In genomic region chr2:152847815-152848302, GRCm38 (mm10) we compare ENCODE assay signal across 7 mouse cellular contexts. TPM values are rescaled to one million over a fixed set of nuclear protein-coding genes. Genes with fewer than 3 reads are reported as not detected.
DNase-seq lines count a peak whose midpoint lies in the region; ATAC-seq lines count a peak whose summit lies in the region.

Gene Tpx2 (plus strand): TSS chr2:152847964.

- intact Hi-C loops in left cerebral cortex, postnatal 36 days (cut with DNase I), result no loop called here

- H3K4me3 ChIP-seq in intestine, embryonic 16.5 days (ENCODE audit: low read length), result peak within 1 kb of the TSS; percentile 85
- peak within 1 kb of the TSS; percentile 81 for H3K4me3 ChIP-seq in midbrain, embryonic 11.5 days (ENCODE audit: low read depth, low read length)

- H3K4me2 ChIP-seq in intestine, embryonic 16.5 days (ENCODE audit: low read depth, low read length), result peak within 1 kb of the TSS; percentile 62
- peak within 1 kb of the TSS; percentile 60 for H3K4me2 ChIP-seq in midbrain, embryonic 11.5 days

- peaks cover 2% of the 10 kb centered on the region; the same call in 1 of the 2 replicates for H3K36me3 ChIP-seq in intestine, embryonic 16.5 days (ENCODE audit: control insufficient read depth, insufficient read depth, low read length)
- H3K36me3 ChIP-seq in midbrain, embryonic 11.5 days (ENCODE audit: control insufficient read depth, insufficient read depth, low read length), result peaks cover 4% of the 10 kb centered on the region; the same call in 1 of the 2 replicates

- peak; percentile 99 for ATAC-seq in intestine, embryonic 16.5 days
- peak; percentile 99 for ATAC-seq in midbrain, embryonic 11.5 days (ENCODE audit: low FRiP score)

- no peaks in the 10 kb centered on the region for H3K27me3 ChIP-seq in intestine, embryonic 16.5 days (replicated peaks; ENCODE audit: control insufficient read depth, insufficient read depth, low read length)
- H3K27me3 ChIP-seq in midbrain, embryonic 11.5 days (ENCODE audit: control insufficient read depth, insufficient read depth, low read length), result no peaks in the 10 kb centered on the region

- peak; percentile 97 for DNase-seq in adrenal gland, adult 8-10 months
- DNase-seq in embryo, embryonic 9.5 days (ENCODE audit: extremely low spot score), result peak; percentile 99
- DNase-seq in gastrocnemius, postnatal 4 days (ENCODE audit: low spot score in 2 of 2), result peak; percentile 91 to 97
- peak; percentile 95 to 98 for DNase-seq in left cerebral cortex, postnatal 36 days (ENCODE audit: low spot score in 2 of 2)
- DNase-seq in midbrain, embryonic 11.5 days (ENCODE audit: low spot score, missing footprints), result peak; percentile 99
- peak; percentile 96 for DNase-seq in skeletal muscle tissue, adult 2 months (ENCODE audit: low read depth, low spot score)

- H3K27ac ChIP-seq in intestine, embryonic 16.5 days (ENCODE audit: low read length), result peak within 1 kb of the TSS; percentile 89
- H3K27ac ChIP-seq in midbrain, embryonic 11.5 days (ENCODE audit: low read depth, low read length), result peak within 1 kb of the TSS; percentile 55; the same call in 1 of the 2 replicates

- no peaks in the 10 kb centered on the region for H3K9me3 ChIP-seq in intestine, embryonic 16.5 days (ENCODE audit: control insufficient read depth, low read length)
- H3K9me3 ChIP-seq in midbrain, embryonic 11.5 days (ENCODE audit: control insufficient read depth, low read length), result no peaks in the 10 kb centered on the region

- peak within 1 kb of the TSS; percentile 81 for H3K9ac ChIP-seq in intestine, embryonic 16.5 days (ENCODE audit: low read depth, low read length)
- peak within 1 kb of the TSS; percentile 77 for H3K9ac ChIP-seq in midbrain, embryonic 11.5 days (ENCODE audit: low read length)

- under 1% methylated on average over 34 of the region's 34 CpGs for WGBS in intestine, embryonic 16.5 days
- under 1% methylated on average over 34 of the region's 34 CpGs for WGBS in midbrain, embryonic 11.5 days

- H3K4me1 ChIP-seq in intestine, embryonic 16.5 days (ENCODE audit: control insufficient read depth, insufficient read depth, low read length), result peaks cover 13% of the 10 kb centered on the region
- peaks cover 14% of the 10 kb centered on the region for H3K4me1 ChIP-seq in midbrain, embryonic 11.5 days (ENCODE audit: control insufficient read depth, insufficient read depth, low read length)

RNA-seq across cellular contexts. Expression of gene Tpx2, which starts in this region (rescaled TPM):
- total RNA-seq in adrenal gland, adult 8-10 months (2022), result 1 to 10 TPM; 1.9 to 2.1 (median 1.9) TPM
- total RNA-seq in gastrocnemius, postnatal 4 days (2021), result 10 to 100 TPM; 22.2 to 24.0 TPM
- 45.7 and 51.5 TPM in 2 replicates for polyA plus RNA-seq in intestine, embryonic 16.5 days (2015; fragmentation: Nextera tagmentation; extraction: Ambion mirVana)
- 1 to 10 TPM; 3.2 to 3.6 TPM for total RNA-seq in left cerebral cortex, postnatal 36 days (2021)
- 166 and 187 TPM in 2 replicates for polyA plus RNA-seq in midbrain, embryonic 11.5 days (2014; fragmentation: Nextera tagmentation; extraction: Ambion mirVana)

Comparison
In these comparisons a context has a peak if more than half of its experiments do, and no peak if none do; other contexts are left out.
1. Peak in every context shown above with its lines: DNase-seq, ATAC-seq, H3K4me3 ChIP-seq and H3K27ac ChIP-seq.
2. RNA of gene Tpx2 (total RNA-seq): 22.2 to 24.0 TPM in gastrocnemius, postnatal 4 days; 3.2 to 3.6 TPM in left cerebral cortex, postnatal 36 days and 1.9 to 2.1 TPM in adrenal gland, adult 8-10 months; every median in the first group is over 4 times any median in the second.